Mouse (Mus musculus) G1E (cell line): ENCODE data around the gene Lrp5.

Source experiments
- CTCF ChIP-seq: IDR thresholded peaks from 2 replicates; pipeline ENCODE4 v1.5.1; 2012; ENCODE audit warnings: low read depth, low read length, inconsistent platforms, mixed read lengths
- GATA1 ChIP-seq: IDR thresholded peaks from 2 replicates; pipeline ENCODE4 v1.6.1; 2012; ENCODE audit warnings: borderline replicate concordance, low read length, inconsistent platforms, mixed read lengths
- POLR2AphosphoS5 ChIP-seq: IDR thresholded peaks from 2 replicates; pipeline ENCODE4 v1.6.1; 2012; ENCODE audit warnings: low read depth, low read length, inconsistent platforms; ENCODE audit not compliant: insufficient replicate concordance
- TAL1 ChIP-seq: conservative IDR thresholded peaks from 2 replicates; pipeline ENCODE4 v1.6.1; 2012; ENCODE audit warnings: low read depth, low read length, inconsistent platforms, mixed read lengths

- TF ChIP-seq POLR2AphosphoS5 (no peak), CTCF (no peak), GATA1 (no peak), TAL1 (no peak)
These were observed 32.9 kb downstream of the Lrp5 start for GRCm38 (mm10) chr19:3653508-3653907.
